Mouse (Mus musculus) kidney, postnatal 14 days (tissue): ENCODE measurements around the gene Flt3l.
A peak's percentile ranks its signal among the peaks of the same experiment; 100 is the strongest.
"Not testable (repeated sequence)": the region's sequence is repeated elsewhere in the genome, so short reads cannot be mapped to it uniquely, and the experiment has no call there.

Experiments used
- DNase-seq: peaks from one replicate; pipeline ENCODE4 v3.0.0; 2022; ENCODE audit warnings: mixed read lengths

Flt3l gene

GRCm38 (mm10) chr7:45122561-45123185, 13.6 kb downstream of the Flt3l start:
- DNase-seq, result no peak

DNA sequence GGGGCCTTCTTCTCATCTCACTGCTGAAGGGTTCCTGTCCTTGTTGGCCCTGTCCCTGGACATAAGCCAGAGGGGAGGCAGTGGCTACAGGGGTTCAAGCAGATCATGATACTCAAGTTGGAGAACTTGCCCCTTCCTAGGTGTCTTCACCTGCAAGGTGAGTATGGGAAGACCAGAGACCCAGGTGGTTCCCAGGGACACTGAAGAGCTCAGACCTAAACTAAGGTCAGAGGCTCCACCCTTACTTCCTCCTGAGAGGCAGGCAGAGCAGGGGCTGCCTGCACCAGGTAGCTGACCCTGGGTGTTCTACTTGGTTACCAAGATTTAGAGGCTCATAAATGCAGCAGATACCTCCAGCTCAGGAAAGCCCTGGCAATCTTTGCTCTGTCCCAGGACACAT, 14.3 kb downstream of the Flt3l start:
- DNase-seq, result no peak

GRCm38 (mm10) chr7:45121404-45121803, 14.8 kb downstream of the Flt3l start:
- peak; percentile 78 for DNase-seq

DNA sequence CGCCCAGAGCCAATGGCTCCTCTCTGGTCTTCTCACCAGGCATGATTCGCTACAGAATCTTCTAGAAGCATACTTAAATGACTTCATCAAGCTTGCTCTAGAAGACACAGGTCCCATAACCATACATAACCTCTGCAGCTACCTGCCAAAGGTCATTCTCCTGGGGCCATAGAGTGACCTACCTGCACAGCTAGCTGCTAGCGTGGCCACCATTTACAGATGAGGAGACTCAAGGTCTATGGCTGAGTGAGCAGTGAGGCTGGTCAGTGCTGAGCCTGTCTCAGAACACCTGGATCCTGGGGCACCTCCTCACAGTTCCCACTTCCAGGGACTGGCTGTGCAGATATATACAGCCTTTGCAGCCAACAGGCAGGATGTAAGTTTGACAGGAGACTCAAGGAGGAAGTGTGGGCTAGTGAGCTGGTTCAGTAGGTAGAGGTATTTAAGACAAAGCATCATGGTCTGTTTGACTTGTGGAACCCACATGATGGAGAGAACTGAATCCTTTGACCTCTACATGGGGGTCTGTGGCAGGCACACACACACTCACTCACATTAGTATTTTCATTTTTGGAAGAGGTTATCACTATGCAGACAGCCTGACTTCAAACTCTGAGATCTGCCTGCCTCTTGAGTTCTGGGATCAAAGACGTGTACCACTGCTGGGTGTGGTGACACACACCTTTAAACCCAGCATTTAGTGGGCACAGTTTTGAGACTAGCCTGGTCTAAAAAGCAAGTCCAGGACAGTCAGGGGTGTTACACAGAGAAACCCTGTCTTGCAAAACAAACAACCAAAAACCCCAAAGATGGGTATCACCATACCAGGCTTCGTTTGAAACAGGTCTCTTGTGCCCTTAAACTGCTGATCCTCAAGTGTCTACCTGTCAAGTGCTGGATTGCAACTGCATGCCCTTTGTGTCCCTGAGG, 16.2 kb downstream of the Flt3l start:
- no peak for DNase-seq

DNA sequence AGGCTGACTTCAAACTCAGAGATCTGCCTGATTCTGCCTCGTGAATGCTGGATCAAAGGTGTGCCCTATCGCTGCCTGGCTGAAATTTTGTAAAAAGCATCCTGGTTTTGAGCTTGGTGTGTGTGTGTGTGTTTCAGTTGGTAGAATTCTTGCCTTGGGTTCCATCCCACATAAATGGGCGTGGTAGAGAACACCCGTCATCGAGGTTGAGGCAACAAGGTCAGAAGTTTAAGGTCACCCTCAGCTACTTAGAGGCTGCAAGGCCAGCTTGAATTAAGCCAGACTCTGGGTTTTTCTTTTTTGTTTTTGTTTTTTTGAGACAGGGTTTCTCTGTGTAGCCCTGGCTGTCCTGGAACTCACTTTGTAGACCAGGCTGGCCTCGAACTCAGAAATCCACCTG, 17.9 kb downstream of the Flt3l start:
- no peak for DNase-seq

DNA sequence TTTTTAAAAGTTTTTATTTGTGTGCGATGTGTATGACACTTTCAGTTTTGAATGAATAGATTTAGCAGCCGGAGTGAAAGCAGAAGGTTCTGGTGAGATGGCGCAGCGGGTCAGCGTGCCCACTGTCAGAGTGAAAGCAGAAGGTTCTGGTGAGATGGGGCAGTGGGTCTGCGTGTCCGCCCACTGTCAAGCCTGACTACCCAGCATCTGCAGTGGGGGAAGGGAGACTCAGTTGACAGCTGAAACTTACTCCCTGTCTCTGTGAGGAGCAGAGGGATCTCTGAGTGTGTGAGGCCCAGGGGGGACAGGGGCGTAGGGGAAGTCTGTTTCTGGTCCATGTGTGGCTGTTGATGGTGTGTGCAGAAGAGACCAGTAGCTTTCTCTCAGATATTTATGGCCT, 18.7 kb downstream of the Flt3l start:
- no peak for DNase-seq

DNA sequence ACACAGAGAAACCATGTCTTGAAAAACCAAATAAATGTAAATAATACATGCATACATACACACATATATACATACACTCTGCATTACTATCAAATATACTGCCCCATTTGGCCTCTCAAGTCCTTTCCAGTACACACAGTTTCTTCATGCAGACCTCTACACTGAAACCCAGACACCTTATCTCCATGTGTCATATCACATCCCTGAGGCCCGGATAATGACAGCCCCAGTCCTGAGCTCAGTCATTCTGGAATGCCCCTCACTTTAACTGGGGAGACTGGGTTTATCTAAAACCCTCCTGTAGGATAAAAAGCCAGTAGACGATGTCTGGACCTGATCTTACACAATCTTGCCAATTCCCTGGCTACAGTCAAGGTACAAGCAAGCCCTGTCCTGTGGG, 22.8 kb downstream of the Flt3l start:
- DNase-seq, result no peak

DNA sequence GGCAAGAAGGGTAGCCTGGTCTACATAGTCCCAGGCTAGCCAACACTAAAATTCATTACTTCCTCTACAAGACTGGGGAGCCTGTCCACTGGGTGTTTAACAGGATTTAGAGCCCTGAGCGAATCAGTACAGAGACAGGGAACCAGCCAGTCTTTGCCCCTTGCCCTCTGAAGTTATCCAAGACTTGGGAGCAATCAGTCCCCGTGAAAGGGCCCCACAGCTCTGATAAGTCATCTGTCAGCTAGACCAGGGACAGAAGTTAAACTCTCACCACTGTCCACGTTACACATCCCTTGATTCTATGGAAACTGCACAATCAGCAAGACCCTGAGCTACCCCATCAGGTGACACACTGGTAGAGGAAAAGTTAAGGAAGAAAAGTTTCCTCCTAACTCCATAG, 23.7 kb downstream of the Flt3l start:
- DNase-seq, result no peak

DNA sequence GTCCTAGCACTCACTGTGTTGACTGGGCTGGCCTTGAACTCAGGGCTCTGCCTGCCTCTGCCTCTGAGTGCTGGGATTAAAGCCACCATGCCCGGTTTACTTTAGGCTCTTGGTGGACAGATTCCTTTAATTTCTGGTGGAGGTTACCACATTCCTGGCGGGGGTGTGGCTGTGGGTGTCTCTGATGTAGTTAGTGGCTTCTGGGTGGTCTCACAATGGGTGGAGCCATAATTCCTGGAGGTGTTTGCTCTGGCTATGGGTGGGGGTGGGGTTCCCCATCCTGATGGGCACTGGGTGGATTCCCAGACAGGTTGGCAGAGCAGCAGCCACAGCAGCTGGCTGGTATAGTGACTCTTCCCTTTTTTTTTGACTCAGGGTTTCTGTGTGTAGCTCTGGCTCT, 24.3 kb downstream of the Flt3l start:
- no peak for DNase-seq

DNA sequence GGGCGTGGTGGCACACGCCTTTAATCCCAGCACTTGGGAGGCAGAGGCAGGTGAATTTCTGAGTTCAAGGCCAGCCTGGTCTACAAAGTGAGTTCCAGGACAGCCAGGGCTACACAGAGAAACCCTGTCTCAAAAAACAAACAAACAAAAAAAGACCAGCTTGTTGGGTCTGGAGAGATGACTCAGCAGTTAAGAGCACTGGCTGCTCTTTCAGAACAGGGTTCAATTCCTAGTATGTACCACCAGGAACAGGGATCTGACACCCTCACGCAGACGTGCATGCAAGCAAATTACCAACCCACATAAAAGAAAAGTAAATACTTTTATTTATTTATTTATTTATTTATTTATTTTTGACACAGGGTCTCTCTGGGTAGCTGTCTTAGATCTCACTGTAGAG, 26.1 kb downstream of the Flt3l start:
- DNase-seq, result not testable (repeated sequence)

DNA sequence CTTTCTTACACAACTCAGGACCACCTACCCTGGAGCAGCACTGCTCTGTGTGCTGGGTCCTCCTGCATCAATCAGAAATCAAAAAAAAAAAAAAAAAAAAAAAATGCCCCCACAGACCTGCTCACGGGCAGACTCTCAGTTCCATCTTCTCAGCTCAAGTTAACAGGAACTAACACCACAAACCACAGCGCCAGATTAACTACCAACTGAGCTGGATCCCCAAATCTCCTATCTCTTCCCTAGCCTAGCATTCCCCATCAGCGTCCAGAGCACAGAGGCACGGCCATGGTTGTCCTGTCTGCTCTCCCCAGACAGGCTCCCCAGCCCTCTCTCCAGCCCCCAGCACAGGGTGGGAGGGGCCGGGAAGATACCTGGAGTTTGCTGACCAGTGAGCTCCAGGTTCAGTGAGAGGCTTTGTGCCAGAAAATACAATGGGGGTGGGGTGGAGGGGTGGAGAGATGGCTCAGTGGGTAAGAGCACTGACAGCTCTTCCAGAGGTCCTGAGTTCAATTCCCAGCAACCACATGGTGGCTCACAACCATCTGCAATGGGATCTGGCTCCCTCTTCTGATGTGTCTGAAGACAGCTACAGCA, 29.1 kb downstream of the Flt3l start:
- DNase-seq, result no peak

GRCm38 (mm10) chr7:45106441-45106840, 29.8 kb downstream of the Flt3l start:
- DNase-seq, result no peak

GRCm38 (mm10) chr7:45105491-45105890, 30.7 kb downstream of the Flt3l start:
- DNase-seq, result no peak

DNA sequence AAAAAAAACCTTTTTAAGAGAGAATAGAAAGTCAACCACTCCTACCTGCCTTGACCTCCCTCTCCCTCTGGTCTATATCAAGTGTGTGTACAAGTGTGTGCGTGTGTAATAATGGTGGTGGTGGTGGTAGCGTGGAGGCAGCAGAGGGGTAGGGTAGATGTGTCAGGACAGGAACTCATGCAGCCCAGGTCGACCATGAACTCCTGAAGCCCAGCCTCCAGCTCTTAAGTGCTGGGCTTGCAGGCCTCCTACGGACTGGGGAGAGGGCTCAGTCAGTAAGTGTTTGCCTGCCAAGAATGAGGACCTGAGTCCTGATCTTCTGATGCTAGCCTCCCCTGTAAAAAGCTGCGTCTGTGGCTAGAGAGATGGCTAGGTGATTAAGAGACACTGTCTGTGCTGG, 31.3 kb downstream of the Flt3l start:
- DNase-seq, result no peak

GRCm38 (mm10) chr7:45103652-45104180, 32.5 kb downstream of the Flt3l start, which contains the start of gene Fcgrt:
TSS of gene Fcgrt (minus strand) at chr7:45103851.
- peak; percentile 96 for DNase-seq

DNA sequence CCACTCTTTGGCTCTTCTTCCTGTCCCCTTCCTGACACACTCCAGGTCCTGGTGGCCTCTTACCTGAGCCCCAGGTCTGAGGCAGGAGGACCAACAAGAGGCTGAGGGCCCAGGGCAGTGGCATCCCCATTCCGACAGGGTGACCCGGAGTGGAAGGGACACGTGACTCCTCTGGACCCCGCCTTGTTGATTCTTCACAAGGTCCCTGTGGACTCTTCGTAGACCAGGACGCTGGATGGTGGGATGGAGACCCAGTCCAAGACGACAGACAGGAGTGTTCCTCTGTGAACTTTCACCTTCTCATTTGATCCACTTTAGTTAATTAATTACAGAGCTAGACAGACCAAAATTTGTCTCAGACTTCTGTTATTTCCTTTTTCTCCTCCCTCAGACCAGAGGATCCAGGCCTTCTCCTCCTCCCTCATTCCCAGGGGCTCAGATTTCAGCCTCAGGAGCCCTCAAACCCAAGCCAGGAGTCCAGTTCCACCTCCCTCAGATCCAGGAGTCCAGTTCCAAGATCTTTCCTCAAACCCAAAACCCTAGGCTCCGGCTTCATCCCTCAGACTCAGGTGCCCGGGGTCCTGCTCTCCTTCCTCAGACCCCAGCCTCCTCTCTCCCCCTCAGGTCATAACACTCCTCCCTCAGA, 33.2 kb downstream of the Flt3l start:
- DNase-seq, result peak; percentile 53

- no peak for DNase-seq
Observed at GRCm38 (mm10) chr7:45102441-45102840, 33.8 kb downstream of the Flt3l start.

DNA sequence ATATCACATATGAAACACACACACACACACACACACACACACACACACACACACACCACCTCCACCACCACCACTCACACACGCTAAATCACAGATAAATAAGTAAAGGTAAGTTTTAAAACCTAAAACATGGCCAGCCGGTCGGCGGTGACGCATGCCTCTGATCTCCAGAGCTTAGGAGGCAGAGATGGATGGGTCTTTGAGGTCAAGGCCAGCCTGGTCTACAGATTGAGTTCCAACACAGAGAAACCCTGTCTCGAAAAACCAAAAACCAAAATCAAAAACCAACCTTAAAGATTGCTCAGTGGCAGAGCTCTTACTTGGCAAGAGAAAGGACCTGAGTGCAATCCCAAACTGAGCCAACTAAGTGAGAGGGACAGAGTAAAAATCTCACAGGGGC, 36.2 kb downstream of the Flt3l start:
- DNase-seq, result no peak

DNA sequence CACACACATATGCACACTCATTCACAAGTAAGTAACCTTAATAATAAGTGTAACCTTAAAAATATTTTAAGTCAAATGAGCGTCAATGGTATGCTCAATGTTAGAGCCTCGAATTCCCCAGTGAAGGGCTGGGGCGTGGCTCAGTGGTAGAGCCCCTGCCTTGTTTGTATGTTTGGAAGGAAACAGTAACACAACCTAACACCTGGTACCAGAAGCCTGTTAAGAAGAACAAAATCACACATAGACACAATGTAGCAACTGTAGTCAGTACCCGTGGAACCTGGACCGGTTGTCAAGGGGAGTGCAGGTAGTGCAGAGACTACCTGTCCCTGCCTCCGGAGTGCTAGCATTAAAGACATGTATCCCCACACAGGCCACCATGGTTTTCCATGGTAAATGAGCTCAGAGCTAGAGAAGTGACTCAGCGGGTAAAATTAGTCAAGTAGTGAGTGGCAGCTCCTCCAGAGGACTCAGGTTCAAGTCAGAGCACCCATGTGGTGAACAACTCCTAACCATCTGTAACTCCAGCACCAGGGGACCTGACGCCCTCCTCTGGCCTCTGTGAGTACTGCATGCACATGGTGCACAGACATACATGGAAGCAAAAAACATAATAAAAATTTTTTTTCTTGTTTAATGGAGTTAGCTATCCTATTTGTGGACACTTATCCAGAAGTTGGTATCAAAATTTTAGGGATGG, 37.5 kb downstream of the Flt3l start:
- DNase-seq, result no peak

DNA sequence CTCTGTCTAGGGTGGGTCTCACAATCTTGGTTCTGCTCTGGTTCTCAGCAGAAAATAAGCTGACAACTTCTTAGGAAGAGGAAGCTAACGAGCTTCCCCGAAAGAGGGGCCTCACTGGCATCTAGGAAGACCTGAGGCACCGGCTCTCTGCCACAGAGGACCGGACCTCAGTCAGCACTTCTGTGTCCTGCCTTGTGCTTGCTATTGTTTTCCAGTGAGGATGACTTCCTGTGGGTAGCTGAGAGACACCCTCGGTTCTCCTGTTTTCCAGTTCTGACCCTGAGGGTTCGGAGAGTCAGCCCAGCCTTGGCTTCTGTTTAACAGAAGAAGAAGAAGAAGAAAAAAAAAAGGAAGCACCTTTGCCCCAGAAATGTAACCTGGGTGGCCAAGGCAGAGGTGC, 38.8 kb downstream of the Flt3l start:
- DNase-seq, result peak; percentile 50

- not testable (repeated sequence) for DNase-seq
Observed at GRCm38 (mm10) chr7:45095965-45096364, 40.3 kb downstream of the Flt3l start.

- no peak for DNase-seq
Observed at GRCm38 (mm10) chr7:45095367-45095766, 40.9 kb downstream of the Flt3l start.
